Mouse (Mus musculus) forebrain, embryonic 15.5 days (tissue): ENCODE results near the gene Ccdc188. TPM values are rescaled to one million over a fixed set of nuclear protein-coding genes. Genes with fewer than 3 reads are reported as not detected.
A peak's percentile ranks its signal among the peaks of the same experiment; 100 is the strongest.

ENCODE experiments used
- ATAC-seq: fragments of 200-750 bp; cut with Nextera tagmentation; replicated peaks from 2 replicates; pipeline ENCODE4 v1.8.0; 2017; ENCODE audit warnings: mild to moderate bottlenecking, moderate TSS enrichment, moderate library complexity
- H3K27ac ChIP-seq: fragments of 300-500 bp; sonication (generic); replicated peaks from 2 replicates; pipeline ENCODE4 v1.5.1; 2015; ENCODE audit warnings: mild to moderate bottlenecking, inconsistent platforms
- H3K27me3 ChIP-seq: fragments of 300-500 bp; sonication (generic); 2 replicates; pipeline ENCODE4 v1.6.1; 2015; ENCODE audit warnings: inconsistent platforms
- H3K36me3 ChIP-seq: fragments of 300-500 bp; sonication (generic); 2 replicates; pipeline ENCODE4 v1.6.1; 2015; ENCODE audit warnings: mild to moderate bottlenecking, inconsistent platforms
- H3K4me1 ChIP-seq: fragments of 300-500 bp; sonication (generic); 2 replicates; pipeline ENCODE4 v1.6.1; 2015; ENCODE audit warnings: inconsistent platforms
- H3K4me2 ChIP-seq: fragments of 300-500 bp; sonication (generic); replicated peaks from 2 replicates; pipeline ENCODE4 v1.6.1; 2015; ENCODE audit warnings: mild to moderate bottlenecking, inconsistent platforms
- H3K4me3 ChIP-seq: fragments of 300-500 bp; sonication (generic); 2 replicates; pipeline ENCODE4 v1.5.1; 2015; ENCODE audit warnings: mild to moderate bottlenecking, inconsistent platforms
- H3K9ac ChIP-seq: fragments of 300-500 bp; sonication (generic); replicated peaks from 2 replicates; pipeline ENCODE4 v1.6.1; 2015; ENCODE audit warnings: mild to moderate bottlenecking, inconsistent platforms
- H3K9me3 ChIP-seq: fragments of 300-500 bp; sonication (generic); 2 replicates; pipeline ENCODE4 v1.6.1; 2016; ENCODE audit warnings: inconsistent platforms
- WGBS: fragments of 180-500 bp; shearing (Covaris S2); methylation state at CpG from one replicate; pipeline ENCODE4 v1.1.7; 2015; ENCODE audit warnings: mixed read lengths; 5-methylcytosine and 5-hydroxymethylcytosine counted together
- polyA plus RNA-seq: library from polyadenylated mRNA; unstranded; fragments of >200 nt; fragmentation: Nextera tagmentation; extraction: Ambion mirVana; gene quantifications from 2 replicates; pipeline ENCODE4 v1.2.1, GENCODE M21; 2015

Gene Ccdc188
- polyA plus RNA-seq, 1 experiment from 2014 or later = not detected

- ATAC-seq = no peak
- WGBS = 31% methylated on average over 8 of the region's 8 CpGs
- Histone ChIP-seq H3K4me3 (no peak overlapping the region), H3K9me3 (no peaks in the 10 kb centered on the region), H3K4me2 (no peak overlapping the region), H3K36me3 (no peaks in the 10 kb centered on the region), H3K4me1 (peaks cover 30% of the 10 kb centered on the region), H3K9ac (no peak overlapping the region), H3K27ac (no peak overlapping the region), H3K27me3 (no peaks in the 10 kb centered on the region)
Measured at GRCm38 (mm10) chr16:18210701-18211416, 6.8 kb upstream of the Ccdc188 start.

GRCm38 (mm10) chr16:18211417-18212171 lies 6.1 kb upstream of the Ccdc188 start:
- Histone ChIP-seq H3K4me3 (no peak overlapping the region), H3K4me1 (peaks cover 30% of the 10 kb centered on the region), H3K27ac (no peak overlapping the region), H3K4me2 (no peak overlapping the region), H3K9me3 (no peaks in the 10 kb centered on the region), H3K36me3 (no peaks in the 10 kb centered on the region), H3K27me3 (no peaks in the 10 kb centered on the region), H3K9ac (no peak overlapping the region)
- peak; percentile 21; the same call in 1 of the 2 replicates for ATAC-seq
- 46% methylated on average over 10 of the region's 10 CpGs for WGBS

- H3K4me2 ChIP-seq = peak overlapping the region; percentile 22
- H3K4me3 ChIP-seq = 0 out of 2 replicates have a peak overlapping the region, but pooled peaks have one; percentile 7
- peak overlapping the region; percentile 72 for H3K27ac ChIP-seq
- H3K9me3 ChIP-seq = no peaks in the 10 kb centered on the region
- WGBS = 17% methylated on average over 6 of the region's 6 CpGs
- peak; percentile 90 for ATAC-seq
- no peaks in the 10 kb centered on the region for H3K36me3 ChIP-seq
- H3K9ac ChIP-seq = peak overlapping the region; percentile 14; the same call in 1 of the 2 replicates
- H3K4me1 ChIP-seq = peaks cover 30% of the 10 kb centered on the region
- H3K27me3 ChIP-seq = no peaks in the 10 kb centered on the region
Measured at GRCm38 (mm10) chr16:18213689-18214088, 4.0 kb upstream of the Ccdc188 start.

GRCm38 (mm10) chr16:18214858-18215257 lies 2.8 kb upstream of the Ccdc188 start:
- H3K36me3 ChIP-seq = no peaks in the 10 kb centered on the region
- H3K27me3 ChIP-seq = no peaks in the 10 kb centered on the region
- 0 out of 2 replicates have a peak overlapping the region, but pooled peaks have one; percentile 10 for H3K4me3 ChIP-seq
- peak overlapping the region; percentile 22; the same call in 1 of the 2 replicates for H3K4me2 ChIP-seq
- H3K9ac ChIP-seq = no peak overlapping the region; the same call in 1 of the 2 replicates
- H3K4me1 ChIP-seq = peaks cover 30% of the 10 kb centered on the region
- no peaks in the 10 kb centered on the region for H3K9me3 ChIP-seq
- H3K27ac ChIP-seq = peak overlapping the region; percentile 72
- 55% methylated on average over 7 of the region's 7 CpGs for WGBS
- ATAC-seq = no peak

- ATAC-seq = no peak
- Histone ChIP-seq H3K9ac (no peak overlapping the region), H3K36me3 (peaks cover 18% of the 10 kb centered on the region), H3K4me3 (no peak overlapping the region), H3K4me1 (peaks cover 13% of the 10 kb centered on the region), H3K4me2 (no peak overlapping the region), H3K27ac (no peak overlapping the region), H3K27me3 (no peaks in the 10 kb centered on the region), H3K9me3 (no peaks in the 10 kb centered on the region)
- 78% methylated on average over 9 of the region's 9 CpGs for WGBS
Measured at GRCm38 (mm10) chr16:18218580-18218996, 909 bp downstream of the Ccdc188 start.

- H3K4me1 ChIP-seq = peaks cover under 1% of the 10 kb centered on the region
- no peak overlapping the region for H3K4me3 ChIP-seq
- no peaks in the 10 kb centered on the region for H3K27me3 ChIP-seq
- no peak overlapping the region for H3K4me2 ChIP-seq
- WGBS = 48% methylated on average over 8 of the region's 8 CpGs
- peaks cover 32% of the 10 kb centered on the region for H3K36me3 ChIP-seq
- no peaks in the 10 kb centered on the region for H3K9me3 ChIP-seq
- H3K27ac ChIP-seq = no peak overlapping the region
- 0 out of 2 replicates have a peak, but pooled peaks have one; percentile 27 for ATAC-seq
- H3K9ac ChIP-seq = no peak overlapping the region
Measured at GRCm38 (mm10) chr16:18220001-18220400, 2.3 kb downstream of the Ccdc188 start.

GRCm38 (mm10) chr16:18220856-18221542 lies 3.3 kb downstream of the Ccdc188 start:
- Histone ChIP-seq H3K4me3 (no peak overlapping the region), H3K4me2 (no peak overlapping the region), H3K9me3 (no peaks in the 10 kb centered on the region), H3K9ac (no peak overlapping the region), H3K4me1 (no peaks in the 10 kb centered on the region), H3K36me3 (peaks cover 42% of the 10 kb centered on the region), H3K27me3 (no peaks in the 10 kb centered on the region), H3K27ac (no peak overlapping the region)
- 91% methylated on average over 6 of the region's 6 CpGs for WGBS
- ATAC-seq = no peak

- Histone ChIP-seq H3K4me2 (no peak overlapping the region), H3K9ac (no peak overlapping the region), H3K4me3 (no peak overlapping the region), H3K4me1 (no peaks in the 10 kb centered on the region), H3K9me3 (no peaks in the 10 kb centered on the region), H3K36me3 (peaks cover 47% of the 10 kb centered on the region), H3K27ac (no peak overlapping the region), H3K27me3 (no peaks in the 10 kb centered on the region)
- 79% methylated on average over 11 of the region's 11 CpGs for WGBS
- no peak for ATAC-seq
Measured at GRCm38 (mm10) chr16:18221543-18221898, 3.8 kb downstream of the Ccdc188 start.

- WGBS = 88% methylated on average over 11 of the region's 11 CpGs
- peaks cover 50% of the 10 kb centered on the region for H3K36me3 ChIP-seq
Measured at GRCm38 (mm10) chr16:18222188-18222587, 4.5 kb downstream of the Ccdc188 start.

GRCm38 (mm10) chr16:18227187-18227586 lies 9.5 kb downstream of the Ccdc188 start:
- Histone ChIP-seq H3K4me3 (no peak overlapping the region), H3K4me1 (peaks cover 20% of the 10 kb centered on the region), H3K4me2 (no peak overlapping the region), H3K9me3 (no peaks in the 10 kb centered on the region), H3K27me3 (no peaks in the 10 kb centered on the region), H3K36me3 (peaks cover 52% of the 10 kb centered on the region), H3K9ac (no peak overlapping the region), H3K27ac (no peak overlapping the region)
- no peak for ATAC-seq
- WGBS = 96% methylated on average over 13 of the region's 13 CpGs

More at GRCm38 (mm10) chr16:18222188-18222587, 4.5 kb downstream of the Ccdc188 start:
- no peak overlapping the region for H3K27ac ChIP-seq
- no peak overlapping the region for H3K4me2 ChIP-seq
- no peak overlapping the region for H3K4me3 ChIP-seq
- no peaks in the 10 kb centered on the region for H3K27me3 ChIP-seq
- ATAC-seq = no peak
- H3K9me3 ChIP-seq = no peaks in the 10 kb centered on the region
- H3K9ac ChIP-seq = no peak overlapping the region
- no peaks in the 10 kb centered on the region for H3K4me1 ChIP-seq

GRCm38 (mm10) chr16:18227897-18228422 lies 10.3 kb downstream of the Ccdc188 start:
- peaks cover 20% of the 10 kb centered on the region for H3K4me1 ChIP-seq
- no peak for ATAC-seq
- no peaks in the 10 kb centered on the region for H3K9me3 ChIP-seq
- H3K4me2 ChIP-seq = no peak overlapping the region
- H3K27me3 ChIP-seq = no peaks in the 10 kb centered on the region
- no peak overlapping the region for H3K9ac ChIP-seq
- peaks cover 44% of the 10 kb centered on the region for H3K36me3 ChIP-seq
- H3K27ac ChIP-seq = no peak overlapping the region
- 95% methylated on average over 20 of the region's 20 CpGs for WGBS
- H3K4me3 ChIP-seq = no peak overlapping the region

GRCm38 (mm10) chr16:18228856-18229255 lies 11.2 kb downstream of the Ccdc188 start:
- Histone ChIP-seq H3K4me3 (no peak overlapping the region), H3K9me3 (no peaks in the 10 kb centered on the region), H3K27ac (no peak overlapping the region), H3K4me2 (no peak overlapping the region), H3K27me3 (no peaks in the 10 kb centered on the region), H3K36me3 (peaks cover 35% of the 10 kb centered on the region), H3K4me1 (peaks cover 29% of the 10 kb centered on the region), H3K9ac (no peak overlapping the region)
- WGBS = 94% methylated on average over 4 of the region's 4 CpGs
- ATAC-seq = no peak
